Mouse (Mus musculus): Measurements from ENCODE around the gene Scube1. TPM values are rescaled to one million over a fixed set of nuclear protein-coding genes. Genes with fewer than 3 reads are reported as not detected.
A peak's percentile ranks its signal among the peaks of the same experiment; 100 is the strongest.

Gene Scube1
- total and polyA plus RNA-seq, 2 experiments from 2014 or later: 4.7 to 14.9 TPM

- no peak for TF ChIP-seq CTCF (IDR thresholded peaks at IDR 0.05)
- no peak overlapping the region for H3K9ac ChIP-seq (replicated peaks; ENCODE audit: low read length, poor library complexity, severe bottlenecking)
- DNase-seq (ENCODE audit: low spot score) (no peak), ATAC-seq (ENCODE audit: low FRiP score) (no peak)
- no peak overlapping the region for H3K27ac ChIP-seq (ENCODE audit: low read depth, low read length)
- H3K9me3 ChIP-seq (ENCODE audit: low read length): no peaks in the 10 kb centered on the region
- no peaks in the 10 kb centered on the region for H3K4me1 ChIP-seq (ENCODE audit: insufficient read depth, low read length)
- H3K4me2 ChIP-seq (ENCODE audit: low read depth, low read length, poor library complexity, severe bottlenecking): no peak overlapping the region
- H3K4me3 ChIP-seq (ENCODE audit: low read depth, low read length): no peak overlapping the region
- H3K36me3 ChIP-seq (ENCODE audit: insufficient read depth, low read length): no peaks in the 10 kb centered on the region
- H3K27me3 ChIP-seq (ENCODE audit: insufficient read depth, low read length): no peaks in the 10 kb centered on the region
- 63% methylated on average over 3 of the region's 3 CpGs for WGBS
Measured at GRCm38 (mm10) chr15:83635251-83635650, 89.6 kb downstream of the Scube1 start.

GRCm38 (mm10) chr15:83634076-83634475 is 90.7 kb downstream of the Scube1 start:
- no peaks in the 10 kb centered on the region for H3K36me3 ChIP-seq (ENCODE audit: insufficient read depth, low read length)
- no peak overlapping the region for H3K27ac ChIP-seq (ENCODE audit: low read depth, low read length)
- ATAC-seq (ENCODE audit: low FRiP score) (no peak), DNase-seq (ENCODE audit: low spot score) (peak; percentile 42)
- no peaks in the 10 kb centered on the region for H3K27me3 ChIP-seq (ENCODE audit: insufficient read depth, low read length)
- H3K4me2 ChIP-seq (ENCODE audit: low read depth, low read length, poor library complexity, severe bottlenecking): no peak overlapping the region
- H3K4me3 ChIP-seq (ENCODE audit: low read depth, low read length): no peak overlapping the region
- H3K4me1 ChIP-seq (ENCODE audit: insufficient read depth, low read length): no peaks in the 10 kb centered on the region
- peak; percentile 86 for TF ChIP-seq CTCF (IDR thresholded peaks at IDR 0.05)
- H3K9ac ChIP-seq (replicated peaks; ENCODE audit: low read length, poor library complexity, severe bottlenecking): no peak overlapping the region
- H3K9me3 ChIP-seq (ENCODE audit: low read length): no peaks in the 10 kb centered on the region
- WGBS: 10% methylated on average over 1 of the region's 1 CpGs

DNA sequence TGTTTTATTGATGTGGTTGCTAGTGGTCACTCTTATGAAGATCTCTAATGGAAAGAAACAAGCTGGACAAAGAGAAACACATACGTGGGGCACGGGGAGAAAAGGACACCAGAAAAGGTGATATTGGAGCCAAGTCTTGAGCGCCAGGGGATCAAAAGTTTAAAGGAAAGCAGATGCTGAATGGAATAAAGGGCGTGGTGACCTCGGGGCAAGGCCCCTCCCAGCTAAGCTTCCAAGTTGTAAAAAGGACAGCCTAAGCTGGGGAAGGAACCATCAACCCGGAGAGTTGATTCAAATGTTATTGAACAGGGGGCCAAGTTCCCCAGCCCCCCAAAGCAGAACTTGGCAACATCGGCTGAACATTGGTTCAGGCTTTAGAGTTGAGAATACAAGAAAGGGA is 93.8 kb downstream of the Scube1 start:
- Histone ChIP-seq H3K4me2 (ENCODE audit: low read depth, low read length, poor library complexity, severe bottlenecking) (no peak overlapping the region), H3K4me1 (ENCODE audit: insufficient read depth, low read length) (no peaks in the 10 kb centered on the region), H3K9ac (replicated peaks; ENCODE audit: low read length, poor library complexity, severe bottlenecking) (no peak overlapping the region), H3K9me3 (ENCODE audit: low read length) (no peaks in the 10 kb centered on the region), H3K27ac (ENCODE audit: low read depth, low read length) (no peak overlapping the region), H3K4me3 (ENCODE audit: low read depth, low read length) (no peak overlapping the region), H3K27me3 (ENCODE audit: insufficient read depth, low read length) (no peaks in the 10 kb centered on the region), H3K36me3 (ENCODE audit: insufficient read depth, low read length) (no peaks in the 10 kb centered on the region)
- WGBS: 83% methylated on average over 7 of the region's 7 CpGs
- DNase-seq (ENCODE audit: low spot score): no peak
- no peak for ATAC-seq (ENCODE audit: low FRiP score)
- no peak for TF ChIP-seq CTCF (IDR thresholded peaks at IDR 0.05)

DNA sequence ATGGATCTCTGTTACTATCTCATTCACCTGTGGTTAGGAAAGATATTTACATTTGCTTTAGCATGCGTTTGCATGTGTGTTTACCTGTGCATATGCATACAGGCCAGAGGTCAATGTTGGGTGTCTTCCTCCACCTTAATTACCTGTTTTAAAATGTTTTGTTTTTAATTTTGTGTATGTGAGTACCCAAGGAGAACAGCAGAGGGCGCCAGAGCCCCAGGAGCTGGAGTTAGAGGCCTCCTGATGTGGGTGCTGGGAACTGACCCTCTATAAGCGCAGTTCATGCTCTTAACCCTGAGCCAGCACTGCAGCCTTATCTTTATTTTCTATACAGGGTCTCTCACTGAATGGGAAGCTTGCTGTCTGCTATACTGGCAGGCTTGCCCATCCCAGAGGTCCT is 95.1 kb downstream of the Scube1 start:
- ATAC-seq (ENCODE audit: low FRiP score) (no peak), DNase-seq (ENCODE audit: low spot score) (no peak)
- H3K9ac ChIP-seq (replicated peaks; ENCODE audit: low read length, poor library complexity, severe bottlenecking): no peak overlapping the region
- no peak for TF ChIP-seq CTCF (IDR thresholded peaks at IDR 0.05)
- 76% methylated on average over 3 of the region's 3 CpGs for WGBS
- no peaks in the 10 kb centered on the region for H3K36me3 ChIP-seq (ENCODE audit: insufficient read depth, low read length)
- no peaks in the 10 kb centered on the region for H3K27me3 ChIP-seq (ENCODE audit: insufficient read depth, low read length)
- no peak overlapping the region for H3K4me3 ChIP-seq (ENCODE audit: low read depth, low read length)
- no peaks in the 10 kb centered on the region for H3K9me3 ChIP-seq (ENCODE audit: low read length)
- no peak overlapping the region for H3K4me2 ChIP-seq (ENCODE audit: low read depth, low read length, poor library complexity, severe bottlenecking)
- H3K27ac ChIP-seq (ENCODE audit: low read depth, low read length): no peak overlapping the region
- no peaks in the 10 kb centered on the region for H3K4me1 ChIP-seq (ENCODE audit: insufficient read depth, low read length)

GRCm38 (mm10) chr15:83626142-83626645 is 98.6 kb downstream of the Scube1 start:
- WGBS: 96% methylated on average over 2 of the region's 2 CpGs

DNA sequence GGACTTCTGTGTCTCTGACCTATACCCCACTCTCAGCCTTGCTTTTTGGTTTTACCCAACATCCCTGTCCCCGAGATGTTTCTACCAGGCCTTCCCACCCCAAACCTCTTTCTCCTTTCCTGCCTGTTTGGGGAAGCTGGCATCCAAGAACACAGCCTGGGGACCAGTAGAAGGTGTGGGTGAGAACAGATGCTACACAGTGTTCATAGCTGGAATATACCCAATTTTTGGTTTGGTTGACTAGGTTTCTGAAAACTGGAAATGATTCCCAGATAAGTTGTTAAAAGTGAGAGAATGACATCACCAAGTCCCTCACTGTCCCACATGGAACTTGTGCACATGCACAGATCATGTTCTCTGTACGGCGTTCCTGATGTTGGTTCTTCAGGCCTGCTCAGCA is 109.6 kb downstream of the Scube1 start:
- Histone ChIP-seq H3K9ac (replicated peaks; ENCODE audit: low read length, poor library complexity, severe bottlenecking) (no peak overlapping the region), H3K27ac (ENCODE audit: low read depth, low read length) (no peak overlapping the region), H3K4me2 (ENCODE audit: low read depth, low read length, poor library complexity, severe bottlenecking) (no peak overlapping the region), H3K4me3 (ENCODE audit: low read depth, low read length) (no peak overlapping the region), H3K36me3 (ENCODE audit: insufficient read depth, low read length) (peaks cover 8% of the 10 kb centered on the region; the same call in 1 of the 2 replicates), H3K9me3 (ENCODE audit: low read length) (no peaks in the 10 kb centered on the region), H3K4me1 (ENCODE audit: insufficient read depth, low read length) (no peaks in the 10 kb centered on the region), H3K27me3 (ENCODE audit: insufficient read depth, low read length) (no peaks in the 10 kb centered on the region)
- TF ChIP-seq CTCF (IDR thresholded peaks at IDR 0.05): no peak
- ATAC-seq (ENCODE audit: low FRiP score) (no peak), DNase-seq (ENCODE audit: low spot score) (no peak)
- WGBS: 94% methylated on average over 3 of the region's 3 CpGs

More at GRCm38 (mm10) chr15:83626142-83626645, 98.6 kb downstream of the Scube1 start:
- Histone ChIP-seq H3K27ac (ENCODE audit: low read depth, low read length) (no peak overlapping the region), H3K4me3 (ENCODE audit: low read depth, low read length) (no peak overlapping the region), H3K4me2 (ENCODE audit: low read depth, low read length, poor library complexity, severe bottlenecking) (no peak overlapping the region), H3K9me3 (ENCODE audit: low read length) (no peaks in the 10 kb centered on the region), H3K36me3 (ENCODE audit: insufficient read depth, low read length) (no peaks in the 10 kb centered on the region), H3K4me1 (ENCODE audit: insufficient read depth, low read length) (no peaks in the 10 kb centered on the region), H3K27me3 (ENCODE audit: insufficient read depth, low read length) (no peaks in the 10 kb centered on the region), H3K9ac (replicated peaks; ENCODE audit: low read length, poor library complexity, severe bottlenecking) (no peak overlapping the region)
- TF ChIP-seq CTCF (IDR thresholded peaks at IDR 0.05): no peak
- DNase-seq (ENCODE audit: low spot score) (no peak), ATAC-seq (ENCODE audit: low FRiP score) (no peak)

Measured in midbrain, postnatal 0 days (tissue).